Mouse (Mus musculus) hindbrain, embryonic 14.5 days (tissue): Measurements from ENCODE around the gene Lamb1. TPM values are rescaled to one million over a fixed set of nuclear protein-coding genes. Genes with fewer than 3 reads are reported as not detected.

ENCODE experiments used
- ATAC-seq: fragments of 200-750 bp; cut with Nextera tagmentation; 2 replicates; pipeline ENCODE4 v1.8.0; 2017; ENCODE audit warnings: moderate number of reproducible peaks, mild to moderate bottlenecking, moderate TSS enrichment, moderate library complexity; ENCODE audit not compliant: low FRiP score
- DNase-seq: peaks from one replicate; pipeline ENCODE4 v3.0.0-alpha.2; 2015; ENCODE audit warnings: low spot score
- H3K27ac ChIP-seq: fragments of 300-500 bp; sonication (generic); 2 replicates; pipeline ENCODE4 v1.5.1; 2014; ENCODE audit warnings: mild to moderate bottlenecking, moderate library complexity
- H3K27me3 ChIP-seq: fragments of 300-500 bp; sonication (generic); 2 replicates; pipeline ENCODE4 v1.6.1; 2014; ENCODE audit warnings: mild to moderate bottlenecking, low read length, mixed read lengths; ENCODE audit not compliant: control insufficient read depth, insufficient read depth
- H3K36me3 ChIP-seq: fragments of 300-500 bp; sonication (generic); replicated peaks from 2 replicates; pipeline ENCODE4 v1.6.1; 2014; ENCODE audit not compliant: control insufficient read depth, insufficient read depth
- H3K4me1 ChIP-seq: fragments of 300-500 bp; sonication (generic); replicated peaks from 2 replicates; pipeline ENCODE4 v1.6.1; 2014; ENCODE audit warnings: antibody characterized with exemption, low read length, mixed read lengths; ENCODE audit not compliant: control insufficient read depth, insufficient read depth
- H3K4me2 ChIP-seq: fragments of 300-500 bp; sonication (generic); replicated peaks from 2 replicates; pipeline ENCODE4 v1.6.1; 2014; ENCODE audit warnings: mild to moderate bottlenecking, moderate library complexity
- H3K4me3 ChIP-seq: fragments of 300-500 bp; sonication (generic); replicated peaks from 2 replicates; pipeline ENCODE4 v1.5.1; 2014; ENCODE audit warnings: mild to moderate bottlenecking, low read length
- H3K9ac ChIP-seq: fragments of 300-500 bp; sonication (generic); 2 replicates; pipeline ENCODE4 v1.6.1; 2014
- H3K9me3 ChIP-seq: fragments of 300-500 bp; sonication (generic); 2 replicates; pipeline ENCODE4 v1.6.1; 2016; ENCODE audit warnings: low read length; ENCODE audit not compliant: control insufficient read depth
- WGBS: fragments of 180-500 bp; shearing (Covaris S2); extraction: QIAGEN DNeasy Blood & Tissue Kit; methylation state at CpG from one replicate; pipeline ENCODE4 v1.1.7; 2014; 5-methylcytosine and 5-hydroxymethylcytosine counted together
- polyA plus RNA-seq: library from polyadenylated mRNA; unstranded; fragments of >200 nt; fragmentation: Nextera tagmentation; extraction: Ambion mirVana; gene quantifications from 2 replicates; pipeline ENCODE4 v1.2.1, GENCODE M21; 2014

Gene Lamb1
- polyA plus RNA-seq, 1 experiment from 2014 or later, result 20.9 TPM

GRCm38 (mm10) chr12:31293361-31294142, 28.5 kb downstream of the Lamb1 start:
- H3K27me3 ChIP-seq, result no peaks in the 10 kb centered on the region
- H3K36me3 ChIP-seq, result no peaks in the 10 kb centered on the region
- H3K4me2 ChIP-seq, result no peak overlapping the region
- H3K27ac ChIP-seq, result no peak overlapping the region
- DNase-seq (no peak), ATAC-seq (no peak)
- 79% methylated on average over 15 of the region's 15 CpGs for WGBS
- H3K9ac ChIP-seq, result no peak overlapping the region
- no peaks in the 10 kb centered on the region for H3K9me3 ChIP-seq
- H3K4me1 ChIP-seq, result no peaks in the 10 kb centered on the region
- H3K4me3 ChIP-seq, result no peak overlapping the region

- no peak for ATAC-seq
- no peak overlapping the region for H3K9ac ChIP-seq
Observed at GRCm38 (mm10) chr12:31294526-31294925, 29.5 kb downstream of the Lamb1 start.

GRCm38 (mm10) chr12:31294996-31295395, 30.0 kb downstream of the Lamb1 start:
- WGBS, result 86% methylated on average over 11 of the region's 11 CpGs
- no peak overlapping the region for H3K27ac ChIP-seq
- no peak overlapping the region for H3K4me3 ChIP-seq
- H3K4me1 ChIP-seq, result no peaks in the 10 kb centered on the region
- no peak overlapping the region for H3K4me2 ChIP-seq
- no peaks in the 10 kb centered on the region for H3K27me3 ChIP-seq
- no peak for ATAC-seq
- DNase-seq, result no peak
- H3K36me3 ChIP-seq, result no peaks in the 10 kb centered on the region
- H3K9ac ChIP-seq, result no peak overlapping the region
- H3K9me3 ChIP-seq, result no peaks in the 10 kb centered on the region

More at GRCm38 (mm10) chr12:31294526-31294925, 29.5 kb downstream of the Lamb1 start:
- Histone ChIP-seq H3K4me2 (no peak overlapping the region), H3K36me3 (no peaks in the 10 kb centered on the region), H3K4me3 (no peak overlapping the region), H3K9me3 (no peaks in the 10 kb centered on the region), H3K27me3 (no peaks in the 10 kb centered on the region), H3K4me1 (no peaks in the 10 kb centered on the region), H3K27ac (no peak overlapping the region)
- WGBS, result 73% methylated on average over 10 of the region's 10 CpGs
- no peak for DNase-seq

GRCm38 (mm10) chr12:31295505-31295904, 30.5 kb downstream of the Lamb1 start:
- no peak overlapping the region for H3K9ac ChIP-seq
- no peaks in the 10 kb centered on the region for H3K27me3 ChIP-seq
- 73% methylated on average over 3 of the region's 3 CpGs for WGBS
- no peak overlapping the region for H3K4me3 ChIP-seq
- ATAC-seq (no peak), DNase-seq (no peak)
- H3K36me3 ChIP-seq, result no peaks in the 10 kb centered on the region
- H3K4me1 ChIP-seq, result no peaks in the 10 kb centered on the region
- H3K27ac ChIP-seq, result no peak overlapping the region
- H3K9me3 ChIP-seq, result no peaks in the 10 kb centered on the region
- no peak overlapping the region for H3K4me2 ChIP-seq

GRCm38 (mm10) chr12:31296097-31296496, 31.1 kb downstream of the Lamb1 start:
- WGBS, result 82% methylated on average over 4 of the region's 4 CpGs
- H3K4me3 ChIP-seq, result no peak overlapping the region
- H3K27ac ChIP-seq, result no peak overlapping the region
- no peaks in the 10 kb centered on the region for H3K4me1 ChIP-seq
- DNase-seq (no peak), ATAC-seq (no peak)
- no peaks in the 10 kb centered on the region for H3K27me3 ChIP-seq
- no peak overlapping the region for H3K9ac ChIP-seq
- no peak overlapping the region for H3K4me2 ChIP-seq
- no peaks in the 10 kb centered on the region for H3K36me3 ChIP-seq
- no peaks in the 10 kb centered on the region for H3K9me3 ChIP-seq

- ATAC-seq, result no peak
- no peak overlapping the region for H3K4me2 ChIP-seq
Observed at GRCm38 (mm10) chr12:31298122-31298521, 33.1 kb downstream of the Lamb1 start.

GRCm38 (mm10) chr12:31298530-31298929, 33.5 kb downstream of the Lamb1 start:
- Histone ChIP-seq H3K4me1 (no peaks in the 10 kb centered on the region), H3K27ac (no peak overlapping the region), H3K36me3 (no peaks in the 10 kb centered on the region), H3K4me2 (no peak overlapping the region), H3K4me3 (no peak overlapping the region), H3K27me3 (no peaks in the 10 kb centered on the region), H3K9ac (no peak overlapping the region), H3K9me3 (no peaks in the 10 kb centered on the region)
- 88% methylated on average over 8 of the region's 8 CpGs for WGBS
- ATAC-seq (no peak), DNase-seq (no peak)

More at GRCm38 (mm10) chr12:31298122-31298521, 33.1 kb downstream of the Lamb1 start:
- no peaks in the 10 kb centered on the region for H3K27me3 ChIP-seq
- H3K4me1 ChIP-seq, result no peaks in the 10 kb centered on the region
- H3K4me3 ChIP-seq, result no peak overlapping the region
- H3K27ac ChIP-seq, result no peak overlapping the region
- H3K36me3 ChIP-seq, result no peaks in the 10 kb centered on the region
- DNase-seq, result no peak
- no peak overlapping the region for H3K9ac ChIP-seq
- H3K9me3 ChIP-seq, result no peaks in the 10 kb centered on the region
- WGBS, result 90% methylated on average over 4 of the region's 4 CpGs

- no peak overlapping the region for H3K4me3 ChIP-seq
- no peak overlapping the region for H3K27ac ChIP-seq
- DNase-seq, result no peak
- H3K9ac ChIP-seq, result no peak overlapping the region
- no peaks in the 10 kb centered on the region for H3K9me3 ChIP-seq
- H3K4me1 ChIP-seq, result no peaks in the 10 kb centered on the region
- WGBS, result 89% methylated on average over 3 of the region's 3 CpGs
- H3K36me3 ChIP-seq, result no peaks in the 10 kb centered on the region
- ATAC-seq, result no peak
- H3K4me2 ChIP-seq, result no peak overlapping the region
- H3K27me3 ChIP-seq, result no peaks in the 10 kb centered on the region
Observed at GRCm38 (mm10) chr12:31299126-31299525, 34.1 kb downstream of the Lamb1 start.

GRCm38 (mm10) chr12:31299676-31300197, 34.7 kb downstream of the Lamb1 start:
- Histone ChIP-seq H3K27ac (no peak overlapping the region), H3K4me2 (no peak overlapping the region), H3K36me3 (no peaks in the 10 kb centered on the region), H3K4me1 (no peaks in the 10 kb centered on the region), H3K9me3 (no peaks in the 10 kb centered on the region), H3K27me3 (no peaks in the 10 kb centered on the region), H3K4me3 (no peak overlapping the region), H3K9ac (no peak overlapping the region)
- ATAC-seq (no peak), DNase-seq (no peak)
- WGBS, result 86% methylated on average over 14 of the region's 14 CpGs
